Mouse (Mus musculus) adrenal gland (tissue): ENCODE measurements around the gene Prickle1.

Experiments used
- intact Hi-C: fragments of 180-260 bp; cut with DNase I; formaldehyde crosslinking; loops from one replicate; pipeline ENCODE4 v1.15.1; 2025

Prickle1 gene

GRCm38 (mm10) chr15:93513939-93514341 is 81.8 kb downstream of the Prickle1 start:
- intact Hi-C loops = loop anchor here (10.0 kb wide), 1 partner anchor 701 kb away; no protein-coding TSS in a partner anchor

GRCm38 (mm10) chr15:93512437-93512836 is 83.3 kb downstream of the Prickle1 start:
- intact Hi-C loops = loop anchor here (10.0 kb wide), 1 partner anchor 702 kb away; no protein-coding TSS in a partner anchor

GRCm38 (mm10) chr15:93510690-93511336 is 84.9 kb downstream of the Prickle1 start:
- intact Hi-C loops = loop anchor here (10.0 kb wide), 1 partner anchor 704 kb away; no protein-coding TSS in a partner anchor

- intact Hi-C loops = loop anchor here (10.0 kb wide), 1 partner anchor 50 kb away; no protein-coding TSS in a partner anchor
Measured at GRCm38 (mm10) chr15:93504808-93505207, 90.9 kb downstream of the Prickle1 start.

GRCm38 (mm10) chr15:93503201-93503745 is 92.4 kb downstream of the Prickle1 start:
- intact Hi-C loops = loop anchor here (10.0 kb wide), 1 partner anchor 48 kb away; no protein-coding TSS in a partner anchor

GRCm38 (mm10) chr15:93502703-93503102 is 93.0 kb downstream of the Prickle1 start:
- intact Hi-C loops = loop anchor here (10.0 kb wide), 1 partner anchor 48 kb away; no protein-coding TSS in a partner anchor

- intact Hi-C loops = loop anchor here (10.0 kb wide), 1 partner anchor 45 kb away; no protein-coding TSS in a partner anchor
Measured at GRCm38 (mm10) chr15:93499866-93500265, 95.8 kb downstream of the Prickle1 start.

GRCm38 (mm10) chr15:93494700-93495099 is 101.0 kb downstream of the Prickle1 start:
- intact Hi-C loops = no loop called here

GRCm38 (mm10) chr15:93489597-93489996 is 106.1 kb downstream of the Prickle1 start:
- intact Hi-C loops = no loop called here

- intact Hi-C loops = no loop called here
Measured at GRCm38 (mm10) chr15:93486066-93486465, 109.6 kb downstream of the Prickle1 start.

- intact Hi-C loops = no loop called here
Measured at GRCm38 (mm10) chr15:93485252-93485651, 110.4 kb downstream of the Prickle1 start.

GRCm38 (mm10) chr15:93484261-93484710 is 111.4 kb downstream of the Prickle1 start:
- intact Hi-C loops = no loop called here

GRCm38 (mm10) chr15:93481112-93481511 is 114.6 kb downstream of the Prickle1 start:
- intact Hi-C loops = no loop called here

GRCm38 (mm10) chr15:93479445-93479844 is 116.2 kb downstream of the Prickle1 start:
- intact Hi-C loops = no loop called here

GRCm38 (mm10) chr15:93478676-93479075 is 117.0 kb downstream of the Prickle1 start:
- intact Hi-C loops = no loop called here

- intact Hi-C loops = no loop called here
Measured at GRCm38 (mm10) chr15:93477729-93478128, 118.0 kb downstream of the Prickle1 start.

GRCm38 (mm10) chr15:93475688-93476087 is 120.0 kb downstream of the Prickle1 start:
- intact Hi-C loops = no loop called here

GRCm38 (mm10) chr15:93474277-93474676 is 121.4 kb downstream of the Prickle1 start:
- intact Hi-C loops = no loop called here

- intact Hi-C loops = no loop called here
Measured at GRCm38 (mm10) chr15:93472089-93472488, 123.6 kb downstream of the Prickle1 start.

- intact Hi-C loops = no loop called here
Measured at GRCm38 (mm10) chr15:93471651-93472050, 124.0 kb downstream of the Prickle1 start.

GRCm38 (mm10) chr15:93461066-93461465 is 134.6 kb downstream of the Prickle1 start:
- intact Hi-C loops = no loop called here

GRCm38 (mm10) chr15:93459422-93459821 is 136.3 kb downstream of the Prickle1 start:
- intact Hi-C loops = loop anchor here (10.0 kb wide), 1 partner anchor 45 kb away; no protein-coding TSS in a partner anchor
